Mouse (Mus musculus) large intestine, adult 2 months (tissue): ENCODE results near the gene Scg2. TPM values are rescaled to one million over a fixed set of nuclear protein-coding genes. Genes with fewer than 3 reads are reported as not detected.

ENCODE experiments used
- polyA plus RNA-seq: library from polyadenylated mRNA; depleted of rRNA; stranded (reverse); fragments of >200 nt; gene quantifications from 2 replicates; pipeline ENCODE4 v1.2.3, GENCODE M21; 2012; rRNA removed

Scg2 gene
- polyA plus RNA-seq, 1 experiment = 4.7 TPM

Other genes with a start within 250 kb of the Scg2 start
- gene Ap1s3, start 231.9 kb upstream of the Scg2 start, polyA plus RNA-seq = 13.3 and 27.2 TPM in 2 replicates